Mouse (Mus musculus) embryonic fibroblast, embryonic 13.5 days (primary cell): ENCODE results near the gene Polr3h. TPM values are rescaled to one million over a fixed set of nuclear protein-coding genes. Genes with fewer than 3 reads are reported as not detected.

Experiments
- H3K27ac ChIP-seq: 2 replicates; pipeline ENCODE4 v1.5.1; 2012; ENCODE audit warnings: low read length, control low read depth, inconsistent platforms; ENCODE audit not compliant: insufficient read depth
- H3K4me1 ChIP-seq: 2 replicates; pipeline ENCODE4 v1.6.1; 2011; ENCODE audit warnings: low read length; ENCODE audit not compliant: control insufficient read depth, insufficient read depth
- H3K4me3 ChIP-seq: 2 replicates; pipeline ENCODE4 v1.5.1; 2011; ENCODE audit warnings: mild to moderate bottlenecking, control low read depth, low read length; ENCODE audit not compliant: insufficient read depth
- CTCF ChIP-seq: IDR thresholded peaks from 2 replicates; pipeline ENCODE4 v1.5.1; 2011; ENCODE audit warnings: mild to moderate bottlenecking, control low read depth, low read length, moderate library complexity, borderline replicate concordance; ENCODE audit not compliant: insufficient read depth
- POLR2A ChIP-seq: IDR thresholded peaks from 2 replicates; pipeline ENCODE4 v1.6.1; 2011; ENCODE audit warnings: low read depth, mild to moderate bottlenecking, control low read depth, low read length, moderate library complexity
- polyA plus RNA-seq: library from polyadenylated mRNA; stranded (reverse); fragments of >200 nt; gene quantifications from 2 replicates; pipeline ENCODE4 v1.2.4, GENCODE M21; 2011; ENCODE audit warnings: low read depth; ENCODE audit not compliant: missing spikeins, insufficient read length

The Polr3h gene
- polyA plus RNA-seq, 1 experiment: 12.3 TPM

GRCm38 (mm10) chr15:81961078-81961451, 35.0 kb upstream of the Polr3h start:
- TF ChIP-seq POLR2A (no peak), CTCF (no peak)
- peak overlapping the region; percentile 41 for H3K4me3 ChIP-seq
- peaks cover 4% of the 10 kb centered on the region; the same call in 1 of the 2 replicates for H3K4me1 ChIP-seq
- H3K27ac ChIP-seq: no peak overlapping the region

GRCm38 (mm10) chr15:81960171-81961077, 34.4 kb upstream of the Polr3h start, which contains the start of gene Pmm1:
Pmm1 (minus strand) TSS chr15:81960930.
- TF ChIP-seq CTCF (peak; percentile 81; the same call in 1 of the 2 replicates), POLR2A (peak; percentile 89)
- Histone ChIP-seq H3K4me3 (peak within 1 kb of the TSS; percentile 77), H3K4me1 (peaks cover 4% of the 10 kb centered on the region; the same call in 1 of the 2 replicates), H3K27ac (peak within 1 kb of the TSS; percentile 61)

DNA sequence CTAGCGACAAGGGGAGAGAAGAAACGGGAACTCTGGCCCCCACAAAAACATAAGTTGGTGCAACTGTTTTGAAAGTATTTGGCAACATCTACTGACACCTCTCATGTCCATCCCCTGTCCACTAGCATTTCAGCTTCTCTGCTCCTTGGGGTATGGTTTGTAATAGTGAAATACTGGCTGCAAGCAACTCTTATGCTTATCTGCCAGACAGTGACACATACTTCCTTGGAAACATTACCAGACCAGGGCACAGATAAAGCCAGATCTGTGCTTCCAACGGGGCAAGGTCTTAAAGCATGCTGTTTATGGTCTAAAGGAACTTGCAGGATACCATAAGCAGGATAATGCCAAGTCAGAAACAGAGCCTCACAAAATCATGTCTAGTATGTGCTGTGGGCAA, 32.9 kb upstream of the Polr3h start:
- TF ChIP-seq POLR2A: no peak
- Histone ChIP-seq H3K27ac (no peak overlapping the region), H3K4me1 (no peaks in the 10 kb centered on the region; the same call in 1 of the 2 replicates), H3K4me3 (peak overlapping the region; percentile 1; the same call in 1 of the 2 replicates)

DNA sequence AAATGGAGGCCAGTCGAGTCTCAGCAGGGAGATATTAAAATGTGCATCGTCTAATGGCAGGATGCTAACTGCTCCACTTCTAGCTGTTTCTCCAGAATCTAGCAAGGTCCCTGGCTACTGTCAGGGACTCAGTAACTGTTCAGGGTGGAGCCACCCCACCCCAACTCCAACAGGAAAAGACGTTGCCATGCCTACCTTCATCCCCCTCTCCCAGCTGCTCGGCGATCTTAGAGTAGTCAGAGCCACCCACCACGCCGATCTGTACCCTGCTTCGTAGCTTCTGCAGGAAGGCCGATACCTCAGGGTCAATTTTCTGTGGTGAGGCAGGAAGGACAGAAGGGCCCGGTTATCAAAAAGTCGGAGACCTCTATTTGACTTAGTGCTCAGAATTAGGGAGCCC, 31.6 kb upstream of the Polr3h start:
- TF ChIP-seq POLR2A (no peak), CTCF (no peak)
- Histone ChIP-seq H3K27ac (no peak overlapping the region), H3K4me3 (no peak overlapping the region), H3K4me1 (no peaks in the 10 kb centered on the region; the same call in 1 of the 2 replicates)

DNA sequence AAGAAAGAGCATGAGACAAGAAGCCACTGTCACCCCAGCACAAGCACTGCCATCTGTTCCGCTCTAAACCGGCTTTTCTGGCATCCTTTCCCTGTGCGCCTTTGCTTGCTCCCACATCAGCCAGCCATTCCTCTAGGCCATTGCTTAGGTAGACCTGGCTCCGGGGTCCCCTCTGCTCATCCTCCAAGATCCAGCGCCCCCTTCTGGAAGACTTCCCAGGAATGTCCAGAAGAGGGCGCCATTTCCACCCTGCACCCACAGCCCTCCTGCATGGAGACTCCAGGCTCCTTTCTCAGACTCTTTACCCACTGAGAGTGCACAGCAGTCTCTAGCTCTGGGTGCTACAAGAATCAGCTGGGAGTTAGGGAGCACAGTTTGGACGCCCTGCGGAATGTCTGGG, 30.4 kb upstream of the Polr3h start:
- H3K27ac ChIP-seq: no peak overlapping the region
- TF ChIP-seq CTCF (peak; percentile 41; the same call in 1 of the 2 replicates), POLR2A (no peak)
- no peaks in the 10 kb centered on the region; the same call in 1 of the 2 replicates for H3K4me1 ChIP-seq
- no peak overlapping the region for H3K4me3 ChIP-seq

GRCm38 (mm10) chr15:81955414-81955813, 29.4 kb upstream of the Polr3h start:
- no peaks in the 10 kb centered on the region; the same call in 1 of the 2 replicates for H3K4me1 ChIP-seq
- no peak overlapping the region for H3K27ac ChIP-seq
- H3K4me3 ChIP-seq: no peak overlapping the region
- TF ChIP-seq CTCF: no peak
- TF ChIP-seq POLR2A: no peak

DNA sequence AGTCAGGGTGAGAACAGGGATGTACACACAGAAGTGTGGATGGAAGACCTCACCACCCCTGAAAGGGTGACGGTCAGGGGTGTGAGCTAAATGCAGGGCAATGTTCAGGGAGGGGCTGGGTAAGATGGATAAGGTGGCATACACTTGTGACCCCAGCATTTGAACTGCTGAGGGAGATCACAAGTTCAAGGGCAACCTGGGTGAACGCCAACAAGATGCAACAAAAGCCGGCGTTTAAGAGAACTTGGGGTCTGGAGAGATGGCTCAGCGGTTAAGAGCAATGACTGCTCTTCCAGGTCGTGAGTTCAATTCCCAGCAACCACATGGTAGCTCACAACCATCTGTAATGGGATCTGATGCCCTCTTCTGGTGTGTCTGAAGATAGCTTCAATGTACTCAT, 28.7 kb upstream of the Polr3h start:
- Histone ChIP-seq H3K4me3 (no peak overlapping the region), H3K4me1 (no peaks in the 10 kb centered on the region; the same call in 1 of the 2 replicates), H3K27ac (no peak overlapping the region)
- TF ChIP-seq POLR2A: no peak
- no peak for TF ChIP-seq CTCF

- H3K4me1 ChIP-seq: no peaks in the 10 kb centered on the region; the same call in 1 of the 2 replicates
These were observed 28.1 kb upstream of the Polr3h start for GRCm38 (mm10) chr15:81954151-81954583.

GRCm38 (mm10) chr15:81952310-81952709, 26.3 kb upstream of the Polr3h start:
- Histone ChIP-seq H3K27ac (no peak overlapping the region), H3K4me3 (no peak overlapping the region), H3K4me1 (no peaks in the 10 kb centered on the region)
- TF ChIP-seq CTCF (no peak), POLR2A (no peak)

More at GRCm38 (mm10) chr15:81954151-81954583, 28.1 kb upstream of the Polr3h start:
- Histone ChIP-seq H3K4me3 (no peak overlapping the region), H3K27ac (no peak overlapping the region)
- no peak for TF ChIP-seq POLR2A
- TF ChIP-seq CTCF: no peak

GRCm38 (mm10) chr15:81951159-81951558, 25.1 kb upstream of the Polr3h start:
- TF ChIP-seq CTCF: no peak
- no peak for TF ChIP-seq POLR2A

More at GRCm38 (mm10) chr15:81951159-81951558, 25.1 kb upstream of the Polr3h start:
- Histone ChIP-seq H3K27ac (no peak overlapping the region), H3K4me1 (no peaks in the 10 kb centered on the region), H3K4me3 (no peak overlapping the region)
